Mouse (Mus musculus) CH12.LX (cell line): ENCODE data around the gene Hltf. TPM values are rescaled to one million over a fixed set of nuclear protein-coding genes. Genes with fewer than 3 reads are reported as not detected.

Experiments
- DNase-seq: peaks from one replicate; pipeline ENCODE4 v3.0.0-alpha.2; 2013; ENCODE audit errors: extremely low read depth
- H3K27ac ChIP-seq: 2 replicates; pipeline ENCODE4 v1.5.1; 2012; ENCODE audit warnings: low read depth, mild to moderate bottlenecking, control low read depth, moderate library complexity; ENCODE audit not compliant: insufficient read depth
- H3K27me3 ChIP-seq: replicated peaks from 2 replicates; pipeline ENCODE3; 2012; ENCODE audit warnings: inconsistent platforms
- H3K36me3 ChIP-seq, 2 experiments: replicated peaks in 1 of 2; 2 replicates each; pipeline versions ENCODE3 to v1.6.1; 2012; ENCODE audit warnings: inconsistent platforms in 1 of 2, low read length in 1 of 2, mild to moderate bottlenecking in 1 of 2, mixed read lengths in 1 of 2, moderate library complexity in 1 of 2; ENCODE audit not compliant: control insufficient read depth in 1 of 2, insufficient read depth in 1 of 2
- H3K4me1 ChIP-seq, 2 experiments: 2 replicates each; pipeline ENCODE4 v1.6.1; 2012; ENCODE audit warnings: inconsistent platforms in 1 of 2, moderate library complexity in 1 of 2; ENCODE audit not compliant: insufficient read depth in 2 of 2, control insufficient read depth in 1 of 2
- H3K4me2 ChIP-seq: 2 replicates; pipeline ENCODE4 v1.6.1; 2012; ENCODE audit warnings: low read depth, mild to moderate bottlenecking, control low read depth; ENCODE audit not compliant: poor library complexity, insufficient read depth, severe bottlenecking
- H3K4me3 ChIP-seq, 3 experiments: fragments of 150-350 bp in 1 of 3; sonication (generic) in 1 of 3; replicated peaks in 1 of 3; 2 replicates each; pipeline versions ENCODE3 to v1.5.1; 2011 to 2012; ENCODE audit warnings: low read depth in 2 of 3, low read length in 2 of 3, mild to moderate bottlenecking in 2 of 3, moderate library complexity in 2 of 3, control low read depth in 1 of 3, improper control_type of control experiment in 1 of 3, inconsistent platforms in 1 of 3, mixed read lengths in 1 of 3; ENCODE audit not compliant: poor library complexity in 1 of 3
- H3K79me2 ChIP-seq: replicated peaks from 2 replicates; pipeline ENCODE4 v1.6.1; 2012; ENCODE audit warnings: mild to moderate bottlenecking, moderate library complexity; ENCODE audit not compliant: control insufficient read depth, poor library complexity, insufficient read depth, severe bottlenecking; ENCODE audit errors: extremely low read depth
- H3K9ac ChIP-seq: 2 replicates; pipeline ENCODE4 v1.6.1; 2012; ENCODE audit warnings: low read depth, mild to moderate bottlenecking, control low read depth, moderate library complexity; ENCODE audit not compliant: insufficient read depth
- H3K9me3 ChIP-seq: replicated peaks from 2 replicates; pipeline ENCODE3; 2012; ENCODE audit warnings: low read length, inconsistent platforms, mixed read lengths
- BHLHE40 ChIP-seq: IDR thresholded peaks from 2 replicates; pipeline ENCODE4 v1.6.1; 2011; ENCODE audit warnings: mild to moderate bottlenecking, low read depth, low read length, improper control_type of control experiment
- CHD1 ChIP-seq: IDR thresholded peaks from 2 replicates; pipeline ENCODE4 v1.6.1; 2012; ENCODE audit warnings: low read depth, low read length, improper control_type of control experiment, inconsistent platforms
- E2F4 ChIP-seq: IDR thresholded peaks from 2 replicates; pipeline ENCODE4 v1.6.1; 2011; ENCODE audit warnings: low read depth, low read length, improper control_type of control experiment; ENCODE audit not compliant: insufficient replicate concordance
- ELF1 ChIP-seq: IDR thresholded peaks from 2 replicates; pipeline ENCODE4 v1.6.1; 2014; ENCODE audit warnings: low read depth, mild to moderate bottlenecking, inconsistent platforms, low read length, improper control_type of control experiment
- EP300 ChIP-seq: IDR thresholded peaks from 2 replicates; pipeline ENCODE4 v1.6.1; 2011; ENCODE audit warnings: low read length, improper control_type of control experiment
- GABPA ChIP-seq: IDR thresholded peaks from 2 replicates; pipeline ENCODE4 v1.6.1; 2012; ENCODE audit warnings: low read depth, low read length, improper control_type of control experiment, inconsistent platforms; ENCODE audit not compliant: insufficient replicate concordance
- HCFC1 ChIP-seq: IDR thresholded peaks from 2 replicates; pipeline ENCODE4 v1.6.1; 2012; ENCODE audit warnings: low read depth, mild to moderate bottlenecking, inconsistent platforms, low read length, improper control_type of control experiment
- IRF4 ChIP-seq: IDR thresholded peaks from 2 replicates; pipeline ENCODE4 v1.6.1; 2014; ENCODE audit warnings: low read depth, mild to moderate bottlenecking, inconsistent platforms, low read length, improper control_type of control experiment
- JUND ChIP-seq: conservative IDR thresholded peaks from 2 replicates; pipeline ENCODE4 v1.6.1; 2011; ENCODE audit warnings: low read depth, low read length, improper control_type of control experiment
- KAT2A ChIP-seq: IDR thresholded peaks from 2 replicates; pipeline ENCODE4 v1.6.1; 2012; ENCODE audit warnings: low read length, improper control_type of control experiment, inconsistent platforms; ENCODE audit not compliant: insufficient replicate concordance
- MAX ChIP-seq: IDR thresholded peaks from 2 replicates; pipeline ENCODE4 v1.6.1; 2011; ENCODE audit warnings: low read length, improper control_type of control experiment
- MAZ ChIP-seq: IDR thresholded peaks from 2 replicates; pipeline ENCODE4 v1.6.1; 2012; ENCODE audit warnings: low read depth, mild to moderate bottlenecking, inconsistent platforms, low read length, improper control_type of control experiment, moderate library complexity
- MEF2A ChIP-seq: IDR thresholded peaks from 2 replicates; pipeline ENCODE4 v1.6.1; 2014; ENCODE audit warnings: low read depth, mild to moderate bottlenecking, inconsistent platforms, low read length, improper control_type of control experiment, borderline replicate concordance
- MXI1 ChIP-seq: IDR thresholded peaks from 2 replicates; pipeline ENCODE4 v1.6.1; 2011; ENCODE audit warnings: mild to moderate bottlenecking, low read depth, low read length, improper control_type of control experiment
- MYC ChIP-seq: IDR thresholded peaks from 2 replicates; pipeline ENCODE4 v1.6.1; 2011; ENCODE audit warnings: low read depth, mild to moderate bottlenecking, improper control_type of control experiment, low read length
- NELFE ChIP-seq: IDR thresholded peaks from 2 replicates; pipeline ENCODE4 v1.6.1; 2011; ENCODE audit warnings: low read depth, low read length, improper control_type of control experiment
- NRF1 ChIP-seq: IDR thresholded peaks from 2 replicates; pipeline ENCODE4 v1.6.1; 2014; ENCODE audit warnings: low read depth, mild to moderate bottlenecking, inconsistent platforms, low read length, improper control_type of control experiment, moderate library complexity
- PAX5 ChIP-seq: IDR thresholded peaks from 2 replicates; pipeline ENCODE4 v1.6.1; 2012; ENCODE audit warnings: low read length, inconsistent platforms, mixed read lengths
- POLR2A ChIP-seq: IDR thresholded peaks from 2 replicates; pipeline ENCODE4 v1.6.1; 2011; ENCODE audit warnings: low read depth, mild to moderate bottlenecking, improper control_type of control experiment, low read length
- POLR2AphosphoS2 ChIP-seq: IDR thresholded peaks from 2 replicates; pipeline ENCODE4 v1.6.1; 2011; ENCODE audit warnings: low read depth, low read length, improper control_type of control experiment
- RCOR1 ChIP-seq: conservative IDR thresholded peaks from 2 replicates; pipeline ENCODE4 v1.6.1; 2012; ENCODE audit warnings: low read depth, mild to moderate bottlenecking, inconsistent platforms, low read length, improper control_type of control experiment
- SMC3 ChIP-seq: IDR thresholded peaks from 2 replicates; pipeline ENCODE4 v1.6.1; 2011; ENCODE audit warnings: low read depth, low read length, improper control_type of control experiment
- TBP ChIP-seq: conservative IDR thresholded peaks from 2 replicates; pipeline ENCODE4 v1.6.1; 2011; ENCODE audit warnings: low read depth, low read length, improper control_type of control experiment
- TCF12 ChIP-seq: IDR thresholded peaks from 2 replicates; pipeline ENCODE4 v1.6.1; 2014; ENCODE audit warnings: low read depth, mild to moderate bottlenecking, inconsistent platforms, low read length, improper control_type of control experiment
- UBTF ChIP-seq: IDR thresholded peaks from 2 replicates; pipeline ENCODE4 v1.6.1; 2012; ENCODE audit warnings: low read depth, mild to moderate bottlenecking, inconsistent platforms, low read length, improper control_type of control experiment, moderate library complexity
- USF1 ChIP-seq: IDR thresholded peaks from 2 replicates; pipeline ENCODE4 v1.6.1; 2014; ENCODE audit warnings: low read depth, mild to moderate bottlenecking, inconsistent platforms, low read length, improper control_type of control experiment
- ZC3H11A ChIP-seq: IDR thresholded peaks from 2 replicates; pipeline ENCODE4 v1.6.1; 2012; ENCODE audit warnings: low read depth, mild to moderate bottlenecking, inconsistent platforms, low read length, improper control_type of control experiment
- ZKSCAN1 ChIP-seq: IDR thresholded peaks from 2 replicates; pipeline ENCODE4 v1.6.1; 2012; ENCODE audit warnings: low read depth, inconsistent platforms, low read length, improper control_type of control experiment, borderline replicate concordance
- ZMIZ1 ChIP-seq: IDR thresholded peaks from 2 replicates; pipeline ENCODE4 v1.6.1; 2012; ENCODE audit warnings: low read depth, mild to moderate bottlenecking, inconsistent platforms, low read length, improper control_type of control experiment
- ZNF384 ChIP-seq: IDR thresholded peaks from 2 replicates; pipeline ENCODE4 v1.6.1; 2012; ENCODE audit warnings: low read depth, low read length, improper control_type of control experiment, inconsistent platforms
- dilution Hi-C: fragments of 300-500 bp; cut with MboI; formaldehyde crosslinking; loops from 2 replicates; pipeline ENCODE4 v1.14.3; 2020; ENCODE audit warnings: low sequenced_read_pairs; ENCODE audit not compliant: extremely low pct_unique_long_range_greater_than_20kb, extremely low pct_ligation_motif_present
- in situ Hi-C: fragments of 300-500 bp; cut with MboI; formaldehyde crosslinking; loops from 3 replicates; pipeline ENCODE4 v1.14.3; 2019; ENCODE audit warnings: low sequenced_read_pairs, low pct_ligation_motif_present, low pct_unique_long_range_greater_than_20kb, mixed read lengths
- polyA plus RNA-seq: library from polyadenylated mRNA; unstranded; fragments of >175 nt; gene quantifications from 2 replicates; pipeline ENCODE4 v1.2.1, GENCODE M21; 2012; ENCODE audit warnings: low read depth; ENCODE audit not compliant: insufficient read length
- total RNA-seq, 2 experiments: library from RNA; depleted of rRNA; stranded (reverse); fragments of 300-350 nt in 1 of 2; fragments of >200 nt in 1 of 2; gene quantifications; 2 replicates each; pipeline ENCODE4 v1.2.3; 2012 to 2014

Hltf gene
- total and polyA plus RNA-seq, 3 experiments = 18.9 to 37.1 (median 19.4) TPM

- TF ChIP-seq GABPA (no peak), ZMIZ1 (no peak)
- in situ Hi-C loops (no loop called here), dilution Hi-C loops (no loop called here)
- H3K9ac ChIP-seq = no peak overlapping the region
- DNase-seq = no peak
- H3K27ac ChIP-seq = no peak overlapping the region
- H3K27me3 ChIP-seq = peaks cover 4% of the 10 kb centered on the region
- H3K4me3 ChIP-seq = no peak overlapping the region
- H3K36me3 ChIP-seq = peaks cover 19 to 44% of the 10 kb centered on the region in 2 experiments
- no peak overlapping the region for H3K4me2 ChIP-seq
- H3K9me3 ChIP-seq = no peaks in the 10 kb centered on the region
- no peaks in the 10 kb centered on the region; the same call in 1 of the 2 replicates for H3K79me2 ChIP-seq
- H3K4me1 ChIP-seq = peaks cover 0 to 7% of the 10 kb centered on the region in 2 experiments; a peak in 1 of 4 replicates
Observed at GRCm38 (mm10) chr3:20151651-20152050, 94.0 kb downstream of the Hltf start.

GRCm38 (mm10) chr3:20154531-20155367 lies 97.1 kb downstream of the Hltf start, which contains the start of gene Gyg:
TSS of gene Gyg (minus strand) at chr3:20155317.
- H3K4me2 ChIP-seq = peak within 1 kb of the TSS; percentile 76
- in situ Hi-C loops = no loop called here
- dilution Hi-C loops = no loop called here
- H3K4me3 ChIP-seq = peak within 1 kb of the TSS; percentile 67 to 80 (median 72)
- H3K9ac ChIP-seq = peak within 1 kb of the TSS; percentile 45
- peaks cover 4% of the 10 kb centered on the region for H3K27me3 ChIP-seq
- peaks cover 0 to 7% of the 10 kb centered on the region in 2 experiments; a peak in 1 of 4 replicates for H3K4me1 ChIP-seq
- H3K79me2 ChIP-seq = no peaks in the 10 kb centered on the region; the same call in 1 of the 2 replicates
- H3K27ac ChIP-seq = no peak within 1 kb of the TSS
- H3K36me3 ChIP-seq = peaks cover 7 to 18% of the 10 kb centered on the region in 2 experiments
- peaks cover 4% of the 10 kb centered on the region for H3K9me3 ChIP-seq
- DNase-seq = peak; percentile 42
- TF ChIP-seq BHLHE40 (peak; percentile 70), GABPA (no peak), MAZ (no peak), IRF4 (no peak), SMC3 (no peak), ZMIZ1 (no peak), ZC3H11A (no peak), UBTF (peak; percentile 96; the same call in 1 of the 2 replicates), CHD1 (no peak), JUND (no peak), MXI1 (peak; percentile 43; the same call in 1 of the 2 replicates), POLR2A (peak; percentile 79), ZKSCAN1 (no peak), NELFE (peak; percentile 41; the same call in 1 of the 2 replicates), NRF1 (peak; percentile 77), MAX (peak; percentile 80), TCF12 (no peak), E2F4 (no peak), ZNF384 (no peak), TBP (peak; percentile 76), PAX5 (no peak), EP300 (no peak), KAT2A (no peak), POLR2AphosphoS2 (no peak), USF1 (peak; percentile 91), HCFC1 (no peak; the same call in 1 of the 2 replicates), ELF1 (peak; percentile 28; the same call in 1 of the 2 replicates), RCOR1 (no peak), MYC (no peak), MEF2A (peak; percentile 52; the same call in 1 of the 2 replicates)
